Mouse (Mus musculus) adrenal gland, postnatal 10 days (tissue): ENCODE measurements at regions not wholly inside any gene's neighbourhood (a gene's known extent, or its start where the extent isn't known, plus 50 kb on each side); places are given as distances from the start of the nearest gene placed in this dataset.
"Not testable (repeated sequence)": the region's sequence is repeated elsewhere in the genome, so short reads cannot be mapped to it uniquely, and the experiment has no call there.

Experiments used
- DNase-seq: peaks from one replicate; pipeline ENCODE4 v3.0.0; 2021; ENCODE audit warnings: mixed read lengths

DNA sequence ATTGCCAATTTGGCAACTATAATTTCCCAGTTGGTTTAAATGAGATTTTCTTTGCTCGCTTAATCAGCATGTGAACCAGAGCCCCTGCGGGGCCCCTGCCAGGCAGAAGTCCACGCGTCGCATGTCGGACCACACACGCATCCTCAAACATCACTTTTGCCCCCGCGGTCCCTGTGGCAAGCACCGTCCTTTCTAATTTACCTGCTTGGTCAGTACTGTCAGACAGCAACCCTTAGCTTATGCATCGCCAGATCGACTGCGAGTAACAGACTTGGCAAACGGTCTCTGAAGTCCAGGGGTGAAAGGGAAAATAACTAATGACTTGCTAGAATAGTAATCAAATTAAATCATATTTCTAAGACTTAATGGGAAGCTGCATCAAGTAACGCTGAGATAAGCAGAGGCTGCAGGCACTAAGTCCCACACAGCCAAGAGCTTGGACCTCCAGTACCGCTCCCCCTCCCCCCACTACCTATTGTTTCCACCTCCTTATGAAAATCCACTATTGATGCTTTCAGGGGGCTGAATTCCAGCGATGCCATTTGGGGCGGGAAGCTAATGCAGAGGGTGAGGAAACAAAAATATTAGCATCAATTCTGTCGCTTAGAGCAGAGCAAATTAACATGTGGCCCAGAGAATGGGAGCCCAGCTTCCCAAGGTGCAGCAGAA, 142.0 kb upstream of the Cntnap4 start:
- DNase-seq = no peak

DNA sequence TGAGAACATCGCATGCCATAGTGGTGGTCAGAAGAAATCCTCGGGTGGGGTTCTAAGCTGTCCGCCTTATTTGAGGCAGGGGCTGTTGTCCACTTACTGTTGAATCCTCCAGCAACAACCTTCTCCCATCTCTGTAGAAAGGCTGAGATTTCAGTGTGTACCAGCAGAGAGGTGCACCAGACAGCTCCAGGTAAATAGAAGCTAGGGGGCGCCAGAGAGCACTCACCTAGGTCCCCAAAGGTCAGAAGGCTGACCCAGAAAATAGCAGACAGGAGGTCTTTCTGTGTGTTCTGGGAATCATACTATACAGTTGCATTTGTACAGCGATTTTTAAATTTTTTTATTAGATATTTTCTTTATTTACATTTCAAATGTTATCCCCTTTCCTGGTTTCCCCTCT, 157.9 kb upstream of the Cntnap4 start:
- DNase-seq = no peak

DNA sequence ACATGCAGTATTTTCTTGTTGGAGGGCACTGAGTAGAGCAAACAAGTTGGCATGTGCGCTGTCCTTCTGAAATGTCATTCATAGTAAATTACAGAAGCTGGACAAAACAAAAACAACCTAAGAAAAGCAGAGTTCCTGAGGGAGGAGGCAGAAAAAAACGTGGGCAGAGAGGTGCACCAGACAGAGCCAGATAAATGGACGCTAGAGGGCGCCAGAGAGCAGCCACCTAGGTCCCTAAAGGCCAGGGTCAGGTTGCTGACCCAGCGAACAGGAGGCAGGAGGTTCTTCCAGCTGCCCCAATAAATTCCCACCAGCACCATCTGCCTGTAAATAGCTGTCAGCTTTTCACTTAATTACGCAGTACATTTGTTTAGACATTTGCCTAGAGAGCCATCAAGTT, 158.6 kb upstream of the Cntnap4 start:
- peak; percentile 58 for DNase-seq

DNA sequence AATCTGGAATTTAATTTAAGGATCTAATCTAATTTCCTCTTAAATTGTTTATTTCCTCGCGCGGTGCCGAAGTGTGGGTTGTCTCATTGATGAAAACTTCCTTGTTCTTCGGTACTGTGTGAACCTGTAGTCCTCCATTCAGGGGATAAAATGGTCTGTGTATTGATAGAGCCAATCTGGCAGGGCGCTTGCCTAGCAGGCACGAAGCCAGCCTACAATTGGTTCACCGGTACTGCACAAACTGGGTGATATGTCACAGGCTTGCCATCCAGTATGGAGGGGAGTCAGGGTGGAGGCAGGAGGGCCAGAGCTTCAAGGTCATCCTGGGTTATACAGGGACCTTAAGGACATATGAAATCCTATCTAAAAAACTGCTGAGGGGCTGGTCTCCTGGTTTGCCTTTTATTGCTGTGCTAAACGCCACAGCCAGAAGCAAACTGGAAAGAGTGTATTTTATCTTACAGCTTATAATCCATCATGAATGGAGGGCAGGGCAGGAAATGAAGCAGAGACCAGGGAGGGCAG, 161.6 kb upstream of the Cntnap4 start:
- DNase-seq = peak; percentile 23

DNA sequence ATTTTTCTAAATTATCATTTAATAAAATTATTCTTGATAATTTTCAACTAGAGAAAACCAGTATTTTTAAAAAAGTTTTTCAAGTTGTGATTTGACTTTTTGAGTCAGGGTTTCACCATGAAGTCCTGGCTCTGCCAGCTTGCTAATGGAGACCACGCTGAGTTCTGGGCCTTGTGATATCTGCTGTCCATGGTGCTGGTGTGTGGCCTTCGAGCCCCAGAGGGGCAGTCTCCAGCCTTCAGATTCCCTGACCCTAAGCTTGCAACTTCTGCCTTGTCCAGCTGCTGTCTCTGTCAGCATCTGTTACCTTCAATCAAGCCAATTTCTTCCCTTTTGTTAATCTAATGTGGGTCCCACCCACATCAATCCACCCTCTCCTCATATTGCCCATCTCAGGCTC, 165.8 kb upstream of the Cntnap4 start:
- peak; percentile 24 for DNase-seq

DNA sequence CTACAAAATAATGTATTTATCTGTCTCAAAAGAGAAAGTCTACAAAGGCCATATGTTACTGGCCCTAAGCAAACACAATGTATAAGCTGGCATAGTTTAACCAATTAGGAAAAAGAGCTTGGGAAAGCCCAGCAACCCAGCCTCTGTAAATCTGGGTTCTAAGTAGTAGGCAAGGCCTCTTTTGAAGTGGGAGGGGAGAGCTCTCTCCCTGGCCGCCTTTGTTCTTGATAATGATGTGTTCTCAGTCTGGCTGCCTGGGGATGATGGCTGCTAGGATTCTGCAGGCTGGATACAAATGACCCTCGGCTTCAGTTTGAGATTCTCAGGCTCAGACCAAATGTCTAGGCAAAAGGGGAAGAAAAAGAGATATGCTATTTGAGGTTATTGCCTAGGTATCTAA, 172.4 kb upstream of the Cntnap4 start:
- no peak for DNase-seq

DNA sequence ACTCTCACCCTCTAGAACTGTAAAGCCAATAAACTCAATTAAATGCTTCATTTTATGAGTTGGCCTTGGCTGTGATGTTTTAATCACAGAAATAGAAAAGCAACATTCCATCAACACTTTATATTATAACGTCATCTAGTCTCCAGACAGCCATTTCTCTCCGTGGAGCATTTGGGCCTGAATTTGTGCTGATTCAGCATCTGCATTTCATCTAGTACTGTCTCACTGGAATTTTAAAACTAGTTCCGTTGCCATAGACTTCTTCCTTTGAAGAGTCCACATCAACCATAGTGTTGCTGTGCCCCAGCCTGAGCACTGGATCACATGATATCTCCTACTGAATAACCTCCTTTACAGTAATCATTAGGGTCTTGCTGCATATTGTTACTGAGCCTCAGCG, 179.7 kb upstream of the Cntnap4 start:
- no peak for DNase-seq

DNA sequence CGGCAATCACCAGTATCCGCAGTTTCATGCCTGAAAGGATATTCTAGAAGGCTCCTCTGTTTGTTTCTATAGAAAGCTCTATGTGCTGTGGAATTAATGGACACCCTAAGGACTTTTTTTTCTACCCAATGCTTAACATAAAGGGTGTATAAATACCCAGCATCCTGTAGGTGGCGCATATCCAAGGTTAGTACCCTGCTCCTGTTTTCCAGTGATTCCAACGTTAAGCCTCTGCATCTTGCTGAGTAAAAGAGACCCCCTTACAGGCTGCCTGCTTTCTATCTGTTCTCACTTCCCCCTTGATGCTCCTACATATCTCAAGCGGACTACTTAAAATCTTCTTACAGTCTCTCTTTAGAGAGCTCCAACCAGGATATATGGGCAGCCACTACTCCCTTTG, 221.5 kb upstream of the Cntnap4 start:
- no peak for DNase-seq

DNA sequence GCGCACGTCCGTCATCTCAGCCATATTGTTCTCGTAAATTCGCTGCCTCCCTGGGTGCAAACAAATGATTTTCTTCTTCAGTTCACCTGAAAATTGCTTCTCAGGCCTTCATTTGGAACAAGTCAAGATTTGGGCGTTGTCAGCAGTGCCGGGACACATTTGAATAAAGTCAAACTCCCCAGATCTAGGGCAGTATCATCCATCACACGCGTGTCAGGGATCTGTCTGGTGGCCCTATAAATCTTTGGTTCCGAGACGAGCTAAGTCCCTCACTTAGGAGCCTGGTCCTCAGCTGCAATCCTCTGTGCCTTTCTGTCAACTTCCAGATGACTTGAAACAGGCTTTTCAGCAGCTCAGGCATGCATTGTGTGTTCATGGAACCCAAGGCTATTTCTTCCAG, 236.7 kb upstream of the Cntnap4 start:
- no peak for DNase-seq

DNA sequence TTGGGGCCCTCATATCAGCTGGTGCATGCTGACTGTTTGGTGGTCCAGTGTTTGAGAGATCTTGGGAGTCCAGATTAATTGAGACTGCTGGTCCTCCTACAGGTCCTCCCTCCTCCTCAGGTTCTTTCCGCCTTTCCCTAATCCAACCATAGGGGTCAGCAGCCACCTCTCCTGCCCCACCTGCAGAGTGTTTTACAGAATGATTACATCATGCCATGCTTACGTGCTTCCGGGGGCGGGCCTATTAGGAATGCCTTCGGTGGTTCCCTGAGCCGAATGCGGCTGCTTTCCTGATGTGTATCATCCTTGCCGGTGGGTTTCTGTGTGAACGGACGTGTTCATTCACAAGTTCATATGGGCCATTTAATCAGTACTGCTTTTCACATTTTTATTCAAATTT, 237.8 kb upstream of the Cntnap4 start:
- DNase-seq = no peak

DNA sequence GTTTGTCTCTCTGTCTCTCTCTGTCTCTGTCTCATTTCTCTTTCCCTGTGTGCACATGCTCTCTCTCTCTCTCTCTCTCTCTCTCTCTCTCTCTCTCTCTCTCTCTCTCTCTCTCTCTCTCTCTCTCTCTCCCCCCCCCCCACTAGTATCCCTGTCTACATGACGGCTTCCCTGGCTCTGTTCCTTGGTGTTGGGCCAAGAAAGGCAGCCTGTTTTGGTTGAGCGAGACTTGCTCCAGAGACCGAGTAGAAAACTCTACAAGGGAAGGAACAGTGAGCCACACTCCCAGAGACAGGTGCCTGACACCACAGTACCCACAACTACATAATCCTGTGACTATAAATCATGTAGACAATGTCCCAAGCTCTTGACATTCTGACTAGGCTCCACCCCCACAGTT, 260.0 kb upstream of the Cntnap4 start:
- DNase-seq = no peak

DNA sequence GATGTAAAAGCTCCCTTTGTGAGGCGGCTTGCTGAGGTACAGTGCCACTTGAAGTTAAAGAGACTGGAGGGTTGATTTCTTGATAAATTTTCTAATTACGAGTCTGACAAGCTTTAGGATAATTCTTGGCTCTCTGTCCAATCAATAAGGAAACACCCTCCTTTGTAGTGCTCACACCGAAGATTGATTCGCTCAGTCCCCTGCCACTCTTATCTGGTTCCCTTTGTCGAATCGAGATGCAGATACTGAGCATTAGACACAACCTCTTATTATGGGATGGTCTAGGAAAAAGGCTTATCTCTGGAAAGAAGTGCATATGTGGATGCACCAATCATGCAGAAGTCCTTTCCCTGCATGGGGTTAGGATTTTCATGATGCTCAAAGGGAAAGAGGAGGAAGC, 261.5 kb upstream of the Cntnap4 start:
- no peak for DNase-seq

DNA sequence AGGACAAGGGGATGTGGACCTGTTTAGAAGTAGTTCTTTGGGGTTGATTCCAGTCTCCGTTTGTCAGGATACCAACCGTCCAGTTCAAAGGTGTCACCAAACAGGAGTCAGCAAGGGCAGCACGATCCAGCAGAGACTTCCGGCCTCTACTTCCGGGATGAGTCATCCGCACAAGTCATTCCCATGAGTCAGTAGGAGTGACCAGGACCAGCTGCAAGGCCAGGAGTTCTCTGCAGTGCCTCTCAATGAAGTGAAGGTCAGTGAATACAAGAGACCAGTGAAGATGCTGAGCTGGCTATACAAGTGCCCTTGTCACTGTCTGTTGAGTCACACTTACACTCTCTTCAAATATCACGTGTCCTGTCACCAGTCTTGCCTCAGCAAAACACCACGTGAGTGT, 272.8 kb upstream of the Cntnap4 start:
- peak; percentile 9 for DNase-seq

DNA sequence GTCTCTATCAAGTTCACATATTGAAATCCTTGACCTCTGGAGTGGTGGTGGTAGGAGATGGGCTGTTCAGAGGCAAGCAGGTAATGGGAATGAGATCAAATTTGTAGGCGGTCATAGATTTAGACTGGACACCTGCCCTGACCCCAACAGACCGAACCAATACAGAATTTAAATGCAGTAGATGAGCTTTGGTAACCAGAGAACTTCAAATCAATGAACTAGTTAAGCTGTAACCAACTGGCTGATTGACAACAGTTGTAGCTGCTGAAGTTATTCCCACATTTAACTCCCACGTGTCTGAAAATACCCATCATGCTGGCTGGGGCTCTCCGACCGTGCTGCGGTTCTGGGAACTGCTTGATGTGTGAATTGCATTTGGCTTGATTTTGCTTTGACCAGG, 268.5 kb upstream of the Gm6793 start:
- DNase-seq = no peak

DNA sequence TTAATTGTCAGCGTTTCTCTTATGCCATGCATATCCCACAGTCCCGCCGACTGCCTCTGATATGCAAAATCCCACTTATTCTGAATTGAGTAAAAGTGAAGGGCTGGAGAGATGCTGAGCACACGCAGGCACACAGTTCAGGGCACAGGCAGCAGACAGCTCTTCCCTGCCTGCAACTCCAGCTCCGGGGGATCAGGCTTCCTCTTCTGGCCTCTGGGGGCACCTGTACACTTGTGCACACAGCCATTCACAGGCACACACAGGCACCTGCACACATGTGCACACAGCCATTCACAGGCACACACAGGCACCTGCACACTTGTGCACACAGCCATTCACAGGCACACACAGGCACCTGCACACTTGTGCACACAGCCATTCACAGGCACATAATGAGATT, 254.8 kb upstream of the Gm6793 start:
- DNase-seq = no peak

DNA sequence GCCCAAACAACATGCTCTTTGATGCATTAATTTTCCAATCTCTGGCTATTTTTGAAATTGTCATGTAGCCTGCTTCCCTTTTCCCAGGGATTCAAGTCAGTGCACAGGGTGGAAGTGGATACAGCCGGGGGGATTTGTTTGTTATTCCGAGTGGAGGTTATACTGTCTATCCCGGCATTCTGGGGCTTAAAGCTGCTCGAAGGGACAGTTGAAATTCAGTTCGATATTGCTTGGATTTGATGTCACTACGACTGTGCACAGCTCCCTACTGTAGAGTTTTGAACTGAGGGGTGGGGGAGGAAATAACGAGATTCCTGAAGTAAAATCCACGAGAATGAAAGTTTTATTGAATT, 254.4 kb upstream of the Gm6793 start:
- DNase-seq = no peak

DNA sequence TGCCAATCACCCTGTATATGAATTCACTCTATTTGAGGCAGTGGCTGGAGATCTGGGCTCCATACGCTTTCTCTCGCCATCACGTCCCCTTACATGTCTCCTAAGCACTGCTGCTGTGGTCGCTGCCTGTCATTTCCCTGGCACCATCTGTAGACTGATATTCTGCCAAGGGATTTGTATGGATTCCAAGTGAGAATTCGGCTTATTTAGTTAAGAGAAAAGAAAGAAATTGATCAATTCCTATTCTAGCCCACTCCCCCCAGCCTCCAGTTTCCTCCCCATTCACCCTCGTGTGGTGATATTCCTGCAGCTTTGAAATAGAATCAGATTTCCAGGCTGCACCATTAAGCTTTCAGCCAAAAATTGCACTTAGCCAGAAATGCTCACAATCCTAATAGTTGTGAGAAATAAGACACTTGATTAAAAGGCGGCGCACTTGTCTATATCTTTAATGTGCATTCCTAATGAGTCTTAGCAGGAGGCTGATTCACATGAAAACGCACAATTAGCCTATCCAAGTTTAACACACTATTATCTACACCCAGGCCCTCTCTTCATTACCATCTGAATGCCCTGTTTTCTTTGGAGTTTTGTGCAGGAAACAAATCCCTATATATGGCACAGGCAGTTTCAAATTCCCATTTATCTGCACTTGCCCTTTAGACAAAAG, 253.8 kb upstream of the Gm6793 start:
- no peak for DNase-seq

DNA sequence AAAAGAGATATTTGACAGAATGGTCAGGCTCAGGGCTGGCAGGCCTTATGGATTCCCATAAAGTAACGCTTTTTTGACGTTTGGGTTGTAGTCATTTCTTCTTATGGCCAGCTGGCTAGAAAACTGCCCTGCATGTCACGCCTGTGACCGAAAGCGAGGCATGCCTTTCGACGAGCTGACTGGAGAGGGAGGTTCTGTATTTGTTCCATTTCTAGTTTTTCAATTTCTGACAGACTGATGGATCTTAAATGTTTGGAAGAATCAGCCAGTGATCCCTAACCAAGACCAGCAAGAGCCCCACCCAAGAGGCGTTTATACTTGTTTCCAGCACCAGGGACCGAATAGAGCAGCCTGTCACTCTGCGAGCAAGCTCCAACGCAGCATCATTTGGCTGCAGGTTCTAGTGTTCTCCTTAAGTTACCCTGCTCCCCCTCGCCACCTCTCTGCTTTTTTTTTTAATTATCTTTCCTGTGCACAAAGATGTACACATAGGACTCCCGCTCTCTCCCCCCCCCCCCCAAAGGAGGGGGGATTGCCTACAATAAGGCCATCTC, 243.2 kb upstream of the Gm6793 start:
- no peak for DNase-seq

DNA sequence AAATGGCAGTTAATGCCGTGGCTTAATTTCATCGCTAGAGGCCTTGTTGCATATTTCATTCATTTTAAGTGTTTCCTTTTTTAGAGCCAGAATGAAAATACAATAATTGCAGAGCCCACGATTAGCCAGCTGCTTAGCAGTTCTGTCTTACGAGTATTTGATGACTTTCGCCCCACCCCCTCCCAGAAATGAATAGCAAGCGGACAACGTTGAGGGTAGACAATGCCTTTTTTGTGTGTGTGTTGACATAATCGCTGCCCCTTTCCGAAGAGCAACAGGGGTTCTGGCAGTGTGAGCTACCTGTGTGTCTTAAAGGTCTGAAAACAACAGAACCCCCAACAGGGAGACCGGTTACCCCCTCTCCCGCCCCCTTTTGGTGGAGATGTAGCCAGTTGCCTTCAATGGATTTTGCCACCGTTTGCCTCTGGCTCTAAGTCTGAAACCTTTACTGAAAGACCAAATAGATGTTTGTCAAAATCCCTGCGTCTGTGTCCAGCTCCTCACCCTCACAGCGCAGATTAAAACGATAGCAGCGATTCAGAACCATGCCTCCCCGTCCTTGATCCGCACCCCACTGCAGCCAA, 242.6 kb upstream of the Gm6793 start:
- DNase-seq = no peak

DNA sequence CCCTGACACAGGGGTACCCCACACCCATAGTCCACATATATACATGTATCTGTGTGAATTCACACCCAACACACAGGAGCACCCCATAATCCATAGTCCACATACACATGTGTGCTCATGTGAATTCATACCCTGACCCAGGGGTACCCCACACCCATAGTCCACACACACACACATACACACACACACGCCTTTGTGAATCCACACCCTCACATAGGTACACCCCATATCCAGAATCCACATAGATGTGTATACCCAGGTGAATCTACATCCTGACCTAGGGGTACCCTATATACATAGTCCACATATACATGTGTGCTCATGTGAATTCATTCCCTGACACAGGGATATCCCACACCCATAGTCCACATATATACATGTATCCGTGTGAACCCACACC, 231.8 kb upstream of the Gm6793 start:
- DNase-seq = not testable (repeated sequence)

DNA sequence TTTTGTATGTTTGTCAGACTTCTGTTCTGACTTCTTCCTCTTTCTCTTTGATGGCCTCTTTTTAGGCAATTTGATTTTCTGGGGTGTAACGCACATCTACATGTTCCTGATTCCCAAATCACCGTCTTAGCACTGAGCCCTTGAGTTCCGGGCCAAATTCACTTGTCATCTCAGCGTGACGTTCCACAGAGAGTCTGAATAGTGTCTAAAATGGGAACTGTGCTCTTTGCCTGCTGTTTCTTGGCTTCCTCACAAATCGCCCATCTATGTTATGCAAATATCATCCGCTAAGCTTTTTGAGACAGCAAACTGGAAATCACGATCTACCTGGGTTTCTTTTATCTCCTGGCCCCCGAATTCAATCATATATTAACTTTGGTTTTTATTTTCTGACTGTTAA, 223.8 kb upstream of the Gm6793 start:
- no peak for DNase-seq

DNA sequence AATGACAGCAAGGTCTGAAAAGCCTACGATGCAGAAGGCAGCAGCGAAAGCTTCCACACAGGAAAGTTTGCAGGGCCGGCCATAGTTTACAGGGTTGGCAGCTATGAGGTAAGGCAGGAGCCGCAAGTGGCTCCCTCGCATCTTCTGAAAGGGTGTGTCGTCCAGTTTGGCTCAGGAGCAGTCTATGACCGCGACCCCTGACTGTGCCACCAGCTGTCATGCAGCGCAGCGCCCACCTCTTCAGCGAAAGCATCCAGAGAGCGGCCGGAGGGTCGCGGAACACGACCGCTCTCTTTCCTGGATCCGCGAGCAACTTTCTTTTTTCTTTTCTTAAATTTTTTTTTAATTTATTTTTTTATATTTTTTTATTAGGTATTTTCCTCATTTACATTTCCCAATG, 221.9 kb upstream of the Gm6793 start:
- not testable (repeated sequence) for DNase-seq

DNA sequence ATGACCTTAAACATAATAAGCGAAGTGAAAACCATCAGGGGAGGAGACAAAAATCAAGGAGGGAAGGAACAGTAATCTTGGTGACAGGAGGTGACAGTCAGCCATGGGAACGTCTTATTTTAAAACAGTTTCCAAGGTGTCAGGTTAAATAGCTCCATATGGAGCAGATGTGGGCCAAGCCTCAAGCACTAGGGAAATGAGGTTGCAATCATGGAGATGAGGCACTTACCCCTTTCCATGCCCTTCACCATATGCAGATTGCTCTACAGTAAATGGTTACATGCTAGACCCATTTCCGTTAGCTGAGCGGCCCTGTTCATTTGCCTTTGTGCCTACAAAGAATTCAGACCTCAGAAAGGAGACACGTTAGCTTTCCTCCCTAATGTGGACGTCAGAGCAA, 204.8 kb upstream of the Gm6793 start:
- DNase-seq = no peak

DNA sequence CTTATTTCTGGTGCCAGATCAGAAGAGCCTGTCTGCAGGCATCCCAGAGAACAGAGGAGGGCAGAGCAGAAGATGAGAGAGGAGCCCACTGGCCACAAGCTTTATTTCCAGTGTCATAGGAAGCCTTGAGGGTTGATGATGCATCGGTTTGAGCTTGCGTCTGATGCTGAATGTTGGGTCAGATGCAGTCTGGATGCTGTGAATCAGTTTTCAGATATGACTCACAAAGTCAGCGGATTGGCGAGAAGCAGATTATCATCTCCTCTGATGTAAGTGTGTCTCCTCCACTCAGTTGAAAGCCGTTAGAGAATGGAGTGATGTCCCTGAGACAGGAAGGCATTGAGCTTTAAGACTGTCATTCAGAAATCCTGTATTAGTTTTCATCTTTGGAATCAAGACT, 197.3 kb upstream of the Gm6793 start:
- no peak for DNase-seq
